Mouse (Mus musculus): ENCODE measurements around the gene Irf2bp1. TPM values are rescaled to one million over a fixed set of nuclear protein-coding genes. Genes with fewer than 3 reads are reported as not detected.
A peak's percentile ranks its signal among the peaks of the same experiment; 100 is the strongest.

The Irf2bp1 gene
- polyA plus RNA-seq, 1 experiment, result 5.0 TPM

GRCm38 (mm10) chr7:18991660-18992293, 12.1 kb upstream of the Irf2bp1 start:
- TF ChIP-seq GATA1 (IDR thresholded peaks at IDR 0.05; ENCODE audit: low read length) (no peak), TAL1 (IDR thresholded peaks at IDR 0.05; ENCODE audit: low read length) (no peak)
- peak overlapping the region; percentile 54 for H3K4me3 ChIP-seq (replicated peaks)
- peaks cover 20% of the 10 kb centered on the region for H3K4me1 ChIP-seq (ENCODE audit: control insufficient read depth)
- H3K9me3 ChIP-seq (ENCODE audit: control insufficient read depth, low read length), result peaks cover 4% of the 10 kb centered on the region; the same call in 1 of the 2 replicates
- peaks cover 4% of the 10 kb centered on the region; the same call in 1 of the 2 replicates for H3K36me3 ChIP-seq (ENCODE audit: control insufficient read depth)
- H3K27me3 ChIP-seq (ENCODE audit: control insufficient read depth), result peaks cover 68% of the 10 kb centered on the region

DNA sequence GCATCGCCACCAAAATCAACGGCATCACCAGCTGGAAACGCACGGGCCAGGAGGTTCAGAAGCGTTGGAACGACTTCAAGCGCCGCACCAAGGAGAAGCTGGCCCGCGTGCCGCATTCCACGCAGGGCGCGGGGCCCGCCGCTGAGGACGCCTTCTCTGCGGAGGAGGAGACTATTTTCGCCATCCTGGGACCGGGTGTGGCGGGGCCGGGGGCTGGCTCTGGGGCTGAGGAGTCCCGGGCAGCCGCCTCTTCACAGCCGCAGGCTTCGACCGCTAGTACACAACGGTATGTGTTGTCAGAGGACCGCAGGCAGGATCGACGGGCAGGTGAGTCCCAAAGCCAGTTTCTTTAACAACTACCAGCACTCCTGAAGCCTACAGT, 11.6 kb upstream of the Irf2bp1 start:
- TF ChIP-seq TAL1 (IDR thresholded peaks at IDR 0.05; ENCODE audit: low read length) (no peak), GATA1 (IDR thresholded peaks at IDR 0.05; ENCODE audit: low read length) (no peak)
- H3K9me3 ChIP-seq (ENCODE audit: control insufficient read depth, low read length), result peaks cover 4% of the 10 kb centered on the region; the same call in 1 of the 2 replicates
- no peak overlapping the region for H3K4me3 ChIP-seq (replicated peaks)
- peaks cover 20% of the 10 kb centered on the region for H3K4me1 ChIP-seq (ENCODE audit: control insufficient read depth)
- H3K27me3 ChIP-seq (ENCODE audit: control insufficient read depth), result peaks cover 68% of the 10 kb centered on the region
- H3K36me3 ChIP-seq (ENCODE audit: control insufficient read depth), result peaks cover 4% of the 10 kb centered on the region; the same call in 1 of the 2 replicates

DNA sequence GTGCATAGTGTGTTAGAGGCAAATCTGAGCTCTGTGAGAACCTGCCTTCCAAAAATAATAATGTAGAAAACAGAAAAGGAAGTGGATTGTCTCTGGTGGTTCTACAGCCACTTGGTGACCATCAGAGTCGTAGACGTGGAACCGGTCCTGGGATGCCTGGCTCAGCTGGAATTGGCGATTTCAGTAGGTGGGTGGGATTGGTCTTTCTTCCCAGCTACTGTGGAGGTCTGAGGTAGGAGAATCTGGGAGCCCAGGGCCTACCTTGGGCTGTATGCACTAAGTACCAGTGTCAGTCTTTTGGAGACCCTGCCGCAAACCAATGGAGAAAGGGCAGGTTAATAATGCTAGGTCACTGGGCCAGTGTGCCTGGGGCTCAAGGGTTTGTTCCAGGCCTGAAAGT, 10.8 kb upstream of the Irf2bp1 start:
- peaks cover 61% of the 10 kb centered on the region for H3K27me3 ChIP-seq (ENCODE audit: control insufficient read depth)
- no peak overlapping the region for H3K4me3 ChIP-seq (replicated peaks)
- H3K36me3 ChIP-seq (ENCODE audit: control insufficient read depth), result peaks cover 4% of the 10 kb centered on the region; the same call in 1 of the 2 replicates
- H3K4me1 ChIP-seq (ENCODE audit: control insufficient read depth), result peaks cover 20% of the 10 kb centered on the region
- H3K9me3 ChIP-seq (ENCODE audit: control insufficient read depth, low read length), result peaks cover 4% of the 10 kb centered on the region; the same call in 1 of the 2 replicates
- TF ChIP-seq GATA1 (IDR thresholded peaks at IDR 0.05; ENCODE audit: low read length), result no peak
- TF ChIP-seq TAL1 (IDR thresholded peaks at IDR 0.05; ENCODE audit: low read length), result no peak

- Histone ChIP-seq H3K27me3 (ENCODE audit: control insufficient read depth) (peaks cover 3% of the 10 kb centered on the region), H3K36me3 (ENCODE audit: control insufficient read depth) (peaks cover 4% of the 10 kb centered on the region; the same call in 1 of the 2 replicates), H3K4me1 (ENCODE audit: control insufficient read depth) (peaks cover 36% of the 10 kb centered on the region), H3K9me3 (ENCODE audit: control insufficient read depth, low read length) (no peaks in the 10 kb centered on the region), H3K4me3 (replicated peaks) (no peak overlapping the region)
- TF ChIP-seq TAL1 (IDR thresholded peaks at IDR 0.05; ENCODE audit: low read length), result no peak
- TF ChIP-seq GATA1 (IDR thresholded peaks at IDR 0.05; ENCODE audit: low read length), result no peak
Measured at GRCm38 (mm10) chr7:18998835-18999234, 5.0 kb upstream of the Irf2bp1 start.

DNA sequence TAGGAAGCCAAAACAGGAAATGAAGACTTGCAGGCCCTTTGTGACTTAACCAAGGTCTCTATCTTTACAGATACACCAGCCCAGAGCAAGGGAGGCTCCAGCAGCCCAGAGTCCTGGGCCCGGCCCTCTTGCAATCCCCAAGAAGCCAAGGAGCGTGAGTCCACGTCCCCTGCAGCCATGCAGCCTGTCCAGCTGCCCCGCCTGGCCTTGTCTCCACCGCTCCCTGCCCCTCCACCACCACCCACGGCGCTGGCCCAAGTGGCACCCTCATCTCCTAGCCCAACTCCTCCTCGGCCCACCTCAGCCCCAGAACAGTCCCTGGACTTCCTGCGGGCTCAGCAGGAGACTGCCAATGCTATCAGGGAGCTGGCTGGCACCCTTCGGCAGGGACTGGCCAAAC, 3.4 kb upstream of the Irf2bp1 start:
- no peak for TF ChIP-seq GATA1 (IDR thresholded peaks at IDR 0.05; ENCODE audit: low read length)
- no peak for TF ChIP-seq TAL1 (IDR thresholded peaks at IDR 0.05; ENCODE audit: low read length)
- peak overlapping the region; percentile 59 for H3K4me3 ChIP-seq (replicated peaks)
- H3K4me1 ChIP-seq (ENCODE audit: control insufficient read depth), result peaks cover 50% of the 10 kb centered on the region
- peaks cover 8% of the 10 kb centered on the region for H3K36me3 ChIP-seq (ENCODE audit: control insufficient read depth)
- H3K9me3 ChIP-seq (ENCODE audit: control insufficient read depth, low read length), result peaks cover under 1% of the 10 kb centered on the region
- H3K27me3 ChIP-seq (ENCODE audit: control insufficient read depth), result no peaks in the 10 kb centered on the region

GRCm38 (mm10) chr7:19001066-19001806, 2.6 kb upstream of the Irf2bp1 start:
- H3K36me3 ChIP-seq (ENCODE audit: control insufficient read depth), result peaks cover 16% of the 10 kb centered on the region
- H3K4me3 ChIP-seq (replicated peaks), result peak overlapping the region; percentile 59
- H3K27me3 ChIP-seq (ENCODE audit: control insufficient read depth), result no peaks in the 10 kb centered on the region
- TF ChIP-seq TAL1 (IDR thresholded peaks at IDR 0.05; ENCODE audit: low read length) (no peak), GATA1 (IDR thresholded peaks at IDR 0.05; ENCODE audit: low read length) (no peak)
- peaks cover 4% of the 10 kb centered on the region for H3K9me3 ChIP-seq (ENCODE audit: control insufficient read depth, low read length)
- H3K4me1 ChIP-seq (ENCODE audit: control insufficient read depth), result peaks cover 58% of the 10 kb centered on the region

- Histone ChIP-seq H3K27me3 (ENCODE audit: control insufficient read depth) (no peaks in the 10 kb centered on the region), H3K4me1 (ENCODE audit: control insufficient read depth) (peaks cover 62% of the 10 kb centered on the region), H3K4me3 (replicated peaks) (peak overlapping the region; percentile 59), H3K36me3 (ENCODE audit: control insufficient read depth) (peaks cover 19% of the 10 kb centered on the region), H3K9me3 (ENCODE audit: control insufficient read depth, low read length) (peaks cover 4% of the 10 kb centered on the region)
- no peak for TF ChIP-seq GATA1 (IDR thresholded peaks at IDR 0.05; ENCODE audit: low read length)
- TF ChIP-seq TAL1 (IDR thresholded peaks at IDR 0.05; ENCODE audit: low read length), result no peak
Measured at GRCm38 (mm10) chr7:19001807-19002085, 2.1 kb upstream of the Irf2bp1 start.

- peaks cover 65% of the 10 kb centered on the region for H3K4me1 ChIP-seq (ENCODE audit: control insufficient read depth)
- no peaks in the 10 kb centered on the region for H3K27me3 ChIP-seq (ENCODE audit: control insufficient read depth)
- TF ChIP-seq GATA1 (IDR thresholded peaks at IDR 0.05; ENCODE audit: low read length), result no peak
- TF ChIP-seq TAL1 (IDR thresholded peaks at IDR 0.05; ENCODE audit: low read length), result no peak
- H3K9me3 ChIP-seq (ENCODE audit: control insufficient read depth, low read length), result peaks cover 4% of the 10 kb centered on the region
- H3K4me3 ChIP-seq (replicated peaks), result peak overlapping the region; percentile 68
- peaks cover 22% of the 10 kb centered on the region for H3K36me3 ChIP-seq (ENCODE audit: control insufficient read depth)
Measured at GRCm38 (mm10) chr7:19002115-19002514, 1.7 kb upstream of the Irf2bp1 start.

DNA sequence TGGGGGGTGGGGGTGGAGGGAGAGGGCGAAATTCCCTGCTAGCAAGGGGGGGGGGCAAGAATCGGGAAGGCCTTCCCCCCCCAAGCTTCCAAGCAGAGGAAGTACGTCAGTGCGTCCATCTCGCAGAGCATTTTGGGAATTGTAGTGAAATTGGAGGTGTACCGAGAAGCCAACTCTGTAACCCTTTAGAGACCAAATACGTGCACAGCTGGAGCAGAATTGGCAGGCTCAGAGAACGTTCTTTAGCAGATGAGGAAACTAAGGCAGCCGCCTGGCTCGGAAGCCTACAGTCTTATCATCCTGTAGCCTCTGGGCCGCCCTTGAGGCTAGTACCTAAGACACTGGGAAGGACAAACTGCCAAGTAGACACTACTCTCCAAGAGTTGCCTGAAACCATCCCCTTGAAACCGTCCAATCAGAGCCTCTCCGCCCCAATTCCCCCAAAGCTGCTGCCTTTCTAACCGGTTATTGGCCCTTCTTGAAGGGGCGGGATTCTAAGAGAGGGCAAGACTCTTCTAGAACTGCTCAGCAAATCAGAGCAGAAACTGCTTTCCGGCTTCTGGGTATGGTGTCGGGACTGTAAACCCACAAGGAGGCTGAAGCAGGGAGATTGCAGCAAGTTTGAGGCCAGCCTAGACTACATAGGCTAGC, 871 bp upstream of the Irf2bp1 start:
- H3K36me3 ChIP-seq (ENCODE audit: control insufficient read depth), result peaks cover 27% of the 10 kb centered on the region
- peak overlapping the region; percentile 68 for H3K4me3 ChIP-seq (replicated peaks)
- TF ChIP-seq TAL1 (IDR thresholded peaks at IDR 0.05; ENCODE audit: low read length), result no peak
- TF ChIP-seq GATA1 (IDR thresholded peaks at IDR 0.05; ENCODE audit: low read length), result no peak
- H3K27me3 ChIP-seq (ENCODE audit: control insufficient read depth), result no peaks in the 10 kb centered on the region
- H3K4me1 ChIP-seq (ENCODE audit: control insufficient read depth), result peaks cover 69% of the 10 kb centered on the region
- peaks cover 4% of the 10 kb centered on the region for H3K9me3 ChIP-seq (ENCODE audit: control insufficient read depth, low read length)
